Mouse (Mus musculus) right cerebral cortex, postnatal 10 days (tissue): Measurements from ENCODE around the gene Txnrd1.
A peak's percentile ranks its signal among the peaks of the same experiment; 100 is the strongest.

Experiments
- DNase-seq, 2 experiments: peaks; one replicate each; pipeline ENCODE4 v3.0.0; 2021; ENCODE audit warnings: low spot score in 2 of 2

Txnrd1 gene

GRCm38 (mm10) chr10:82833926-82834325 lies at the start of gene Txnrd1:
TSS of gene Txnrd1 (plus strand) at chr10:82833951.
- no peak for DNase-seq

DNA sequence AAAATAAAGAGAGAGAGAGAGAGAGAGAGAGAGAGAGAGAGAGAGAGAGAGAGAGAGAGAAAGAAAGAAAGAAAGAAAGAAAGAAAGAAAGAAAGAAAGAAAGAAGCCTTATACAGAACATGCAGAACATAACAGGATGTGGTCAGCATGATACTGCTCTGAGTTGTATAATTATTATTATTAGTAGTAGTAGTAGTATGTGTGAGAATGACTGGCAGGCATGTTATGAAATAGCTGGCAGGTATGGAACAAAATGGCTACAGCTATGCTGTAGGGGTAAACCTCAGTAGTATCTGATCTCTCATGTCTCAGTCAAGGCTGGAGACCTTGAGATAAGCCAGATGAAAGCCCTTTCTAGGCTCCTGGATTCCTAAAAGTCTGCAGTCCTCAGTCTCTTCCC lies 44.6 kb upstream of the Txnrd1 start:
- no peak for DNase-seq

GRCm38 (mm10) chr10:82790504-82790903 lies 43.2 kb upstream of the Txnrd1 start:
- no peak for DNase-seq

GRCm38 (mm10) chr10:82791713-82792112 lies 42.0 kb upstream of the Txnrd1 start:
- DNase-seq: no peak

- no peak for DNase-seq
Observed at GRCm38 (mm10) chr10:82792311-82792710, 41.4 kb upstream of the Txnrd1 start.

GRCm38 (mm10) chr10:82795071-82795731 lies 38.5 kb upstream of the Txnrd1 start:
- DNase-seq: peak; percentile 84 to 86

- no peak for DNase-seq
Observed at GRCm38 (mm10) chr10:82795767-82796166, 38.0 kb upstream of the Txnrd1 start.

DNA sequence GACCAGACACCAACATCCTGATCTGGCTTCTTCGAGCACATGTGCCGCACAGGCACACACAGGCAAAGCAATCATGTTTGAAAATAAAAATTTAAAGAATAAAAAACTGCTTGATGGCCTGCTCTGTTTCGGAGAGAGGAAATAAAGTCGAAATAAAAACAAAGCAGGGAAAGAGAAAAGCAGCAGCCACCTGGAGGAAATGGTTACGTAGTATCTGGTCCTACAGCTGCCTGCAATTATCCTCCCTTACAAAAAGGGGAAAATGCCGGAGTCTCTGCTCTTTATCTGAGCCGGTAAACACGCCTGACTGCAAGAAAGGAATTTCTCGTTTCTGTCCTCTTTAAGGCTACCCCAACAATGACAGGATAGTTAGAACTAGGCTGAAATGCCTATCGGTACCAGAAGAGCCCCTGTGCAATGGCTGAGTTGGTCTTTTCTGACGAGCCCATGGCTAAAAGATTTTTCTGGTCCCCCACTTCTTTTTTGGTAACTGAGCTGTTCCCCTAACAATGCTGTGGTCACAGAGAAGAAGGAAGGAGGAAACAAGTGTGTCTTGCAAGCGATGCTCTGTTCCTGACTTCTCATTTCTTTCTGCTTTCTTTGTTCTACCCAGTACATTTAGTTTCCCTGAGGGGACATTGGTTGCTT lies 37.2 kb upstream of the Txnrd1 start:
- DNase-seq: no peak

- DNase-seq: no peak
Observed at GRCm38 (mm10) chr10:82797119-82797491, 36.6 kb upstream of the Txnrd1 start.

GRCm38 (mm10) chr10:82798312-82798933 lies 35.3 kb upstream of the Txnrd1 start:
- no peak for DNase-seq

GRCm38 (mm10) chr10:82800094-82800493 lies 33.7 kb upstream of the Txnrd1 start:
- no peak for DNase-seq

DNA sequence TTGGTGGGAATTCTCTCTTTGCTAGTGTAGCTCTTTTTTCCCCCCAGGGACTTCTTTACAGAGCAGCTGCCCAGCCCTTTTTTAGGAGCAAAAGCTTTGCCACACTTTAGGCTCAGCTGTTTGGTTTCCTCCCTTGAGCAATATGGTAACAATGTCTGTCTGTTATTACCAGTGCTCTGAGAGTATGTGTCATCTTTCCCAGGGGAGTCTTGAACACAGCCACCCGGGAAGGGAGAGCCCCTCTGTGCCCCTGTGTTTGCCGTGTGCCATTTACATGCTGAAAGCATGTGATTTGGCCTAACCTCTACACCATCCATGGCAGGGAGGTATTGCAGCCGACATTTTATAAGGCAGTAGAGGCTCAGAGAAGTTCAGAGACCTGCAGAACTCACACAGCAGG lies 29.4 kb upstream of the Txnrd1 start:
- no peak for DNase-seq

DNA sequence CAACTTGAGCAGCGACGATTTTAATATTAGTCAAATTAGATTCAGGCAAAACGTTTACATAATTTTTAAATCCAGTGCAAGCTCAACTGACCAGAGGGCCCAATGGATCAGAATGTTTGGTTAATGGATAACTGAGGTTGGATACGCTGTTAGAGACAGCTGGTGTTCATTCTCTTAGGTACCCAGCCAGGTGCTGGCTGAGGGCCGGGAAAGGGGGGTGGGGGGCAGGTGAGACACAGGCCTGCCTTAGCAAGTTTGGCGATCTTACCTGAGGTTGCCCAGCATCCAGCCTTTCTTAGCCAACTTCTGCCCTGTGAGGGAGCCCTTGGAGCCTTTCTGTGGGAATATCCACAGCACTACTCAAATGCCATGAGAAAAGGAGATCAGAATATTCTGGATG lies 28.6 kb upstream of the Txnrd1 start:
- DNase-seq: no peak

- DNase-seq: no peak
Observed at GRCm38 (mm10) chr10:82806414-82806813, 27.3 kb upstream of the Txnrd1 start.

DNA sequence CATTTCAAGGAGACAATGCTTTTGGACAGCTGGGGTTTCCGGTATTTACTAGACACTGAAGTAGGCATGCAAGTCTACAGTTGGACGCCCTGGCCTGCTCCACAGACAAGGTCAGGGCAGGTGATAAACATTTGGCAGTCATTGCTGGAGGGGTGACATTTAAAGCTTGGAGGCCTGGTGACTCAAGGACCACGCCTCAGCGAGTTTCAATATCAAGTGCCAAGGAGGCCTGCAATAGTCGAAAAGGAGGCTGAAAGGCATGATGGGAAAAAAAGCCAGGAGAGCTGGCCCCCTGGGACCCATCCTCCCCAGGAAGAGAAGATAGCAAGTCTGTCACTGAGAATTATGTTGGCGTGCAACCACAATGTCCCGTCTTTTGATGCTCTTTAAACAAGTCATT lies 26.5 kb upstream of the Txnrd1 start:
- no peak for DNase-seq

GRCm38 (mm10) chr10:82808155-82808554 lies 25.6 kb upstream of the Txnrd1 start:
- no peak for DNase-seq

GRCm38 (mm10) chr10:82808891-82809290 lies 24.9 kb upstream of the Txnrd1 start:
- DNase-seq: no peak

DNA sequence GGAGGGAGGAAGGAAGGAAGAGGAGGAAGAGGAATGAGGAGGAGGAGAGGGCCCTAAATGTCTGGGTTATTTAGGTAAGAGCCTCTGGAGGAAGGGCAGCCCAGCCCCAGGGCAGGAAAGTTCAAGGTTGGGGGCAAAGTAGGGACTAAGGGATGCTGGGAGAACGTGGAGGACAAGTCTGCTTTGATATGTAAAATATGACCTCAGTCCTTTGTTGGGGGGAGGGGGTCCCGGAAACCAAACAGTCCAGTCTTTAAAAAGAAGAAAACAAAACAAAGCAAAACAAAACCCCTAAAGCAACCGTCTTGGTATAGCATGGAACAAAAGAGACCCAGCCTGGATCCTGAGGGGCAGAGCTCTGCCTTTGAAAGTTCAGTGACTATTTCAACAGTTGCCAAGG lies 24.4 kb upstream of the Txnrd1 start:
- DNase-seq: no peak

DNA sequence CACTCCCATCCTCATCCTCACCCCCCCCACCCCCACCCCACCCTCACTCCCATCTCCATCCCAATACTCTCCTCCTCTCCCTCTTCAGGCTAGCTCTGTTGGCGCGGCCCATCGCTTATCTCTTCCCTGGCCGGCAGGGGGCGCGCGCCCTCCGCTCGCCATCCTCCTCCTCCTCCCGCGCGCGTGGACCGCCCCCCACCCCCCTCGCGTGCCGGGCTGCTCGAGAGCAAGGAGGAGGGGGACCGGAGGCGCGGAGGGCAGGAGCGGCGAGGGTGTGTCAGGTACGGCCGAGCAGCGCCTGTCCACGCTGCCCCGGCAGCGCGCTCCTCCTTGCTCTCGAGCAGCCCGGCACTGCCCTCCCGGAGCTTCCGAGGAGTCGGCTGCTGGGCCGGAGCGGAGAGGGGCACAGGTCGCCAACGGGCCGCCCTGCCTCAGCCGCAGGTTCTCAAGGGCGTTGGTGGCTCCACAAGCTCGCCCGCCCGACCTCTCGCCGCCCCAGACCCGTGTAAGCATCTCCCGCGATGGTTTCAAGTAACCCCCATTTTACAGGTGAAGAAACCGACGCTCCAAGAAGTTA lies 21.8 kb upstream of the Txnrd1 start:
- peak; percentile 65 to 84 for DNase-seq

- DNase-seq: no peak
Observed at GRCm38 (mm10) chr10:82814096-82814970, 19.4 kb upstream of the Txnrd1 start.

- DNase-seq: no peak
Observed at GRCm38 (mm10) chr10:82816441-82816840, 17.3 kb upstream of the Txnrd1 start.

DNA sequence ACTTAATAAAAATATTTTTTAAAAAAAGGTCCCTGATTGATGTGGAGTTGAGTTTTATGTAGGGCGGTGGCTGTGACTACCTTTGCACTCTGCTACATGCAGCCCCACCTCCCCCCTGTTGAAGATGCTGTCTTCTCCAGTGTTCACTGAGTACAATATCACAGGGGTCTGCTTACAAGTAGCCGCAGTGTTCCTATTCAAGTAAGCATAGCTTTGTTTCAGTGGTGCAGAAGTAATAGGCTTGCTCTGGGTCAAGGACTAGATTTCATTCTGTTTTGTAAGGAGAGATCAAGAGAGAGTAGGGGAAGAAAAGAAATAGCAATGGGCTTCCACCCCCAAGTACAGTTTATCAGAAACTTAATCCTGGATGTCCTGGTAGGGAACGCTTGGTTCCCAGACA lies 16.2 kb upstream of the Txnrd1 start:
- DNase-seq: no peak
